Mouse (Mus musculus): ENCODE measurements around the gene Tspan32.

DNA sequence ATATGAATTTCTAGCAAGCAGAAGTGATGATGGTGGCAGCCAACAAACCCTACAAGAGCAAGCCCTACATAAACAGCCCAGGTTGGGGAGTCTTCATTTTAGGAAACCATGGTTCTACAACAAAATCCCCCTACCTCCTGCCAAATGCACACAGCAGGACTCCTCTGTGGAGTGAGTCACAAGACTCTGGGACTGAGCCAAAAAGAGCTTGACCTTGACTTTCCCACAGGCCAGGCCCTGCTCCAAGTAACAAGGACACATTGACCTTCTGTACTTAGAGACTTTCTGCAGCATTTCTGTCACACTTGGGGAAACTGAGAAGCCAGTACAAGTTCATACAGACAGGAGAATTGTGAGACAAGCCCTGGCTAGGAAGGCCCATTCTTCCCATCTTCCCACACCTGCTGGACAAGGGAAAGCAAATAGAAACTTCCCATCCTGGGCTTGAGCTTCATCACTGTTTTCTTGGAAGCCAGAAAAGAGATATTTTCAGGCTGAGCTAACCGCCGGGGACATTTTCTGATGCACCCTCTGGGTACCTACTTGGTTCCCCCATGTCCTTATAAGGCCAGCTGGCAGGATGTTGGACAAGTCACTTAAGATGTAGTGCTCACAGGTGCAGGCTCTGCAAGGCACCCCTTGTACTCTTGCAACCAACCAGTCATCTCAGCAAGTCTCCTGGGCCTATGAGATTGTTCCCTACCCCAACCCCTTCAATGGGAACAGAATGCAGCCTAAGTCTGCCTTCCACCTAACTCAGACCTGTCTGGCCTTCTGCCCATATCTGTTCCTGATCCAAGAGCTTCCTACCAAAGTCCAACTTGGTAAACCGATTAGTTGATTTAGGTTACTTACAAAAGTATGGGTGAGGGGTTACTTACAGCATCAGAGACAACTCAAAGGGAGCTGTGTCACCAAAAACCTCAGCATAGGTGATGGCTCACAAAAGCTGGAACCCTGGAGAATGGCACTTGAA is 45.3 kb downstream of the Tspan32 start:
- no peak for TF ChIP-seq CTCF (IDR thresholded peaks at IDR 0.05; ENCODE audit: control insufficient read depth, insufficient read depth, insufficient replicate concordance, low read depth, low read length)
- no peak for TF ChIP-seq POLR2A (IDR thresholded peaks at IDR 0.05; ENCODE audit: control insufficient read depth, low read depth, low read length)

Data from testis, adult 2 months (tissue).